ENCODE assay signal across 8 mouse cellular contexts in genomic region chr9:105131253-105132001, GRCm38 (mm10). TPM values are rescaled to one million over a fixed set of nuclear protein-coding genes. Genes with fewer than 3 reads are reported as not detected.
DNase-seq lines count a peak whose midpoint lies in the region; ATAC-seq and TF ChIP-seq lines count a peak whose summit lies in the region.

Nudt16 (minus strand) TSS chr9:105131824.

- TF ChIP-seq POLR2A in cortical plate, adult 2 months (IDR thresholded peaks at IDR 0.05; ENCODE audit: extremely low read depth, insufficient read depth, low read length): peak; percentile 55; the same call in 1 of the 2 replicates

- H3K36me3 ChIP-seq in megakaryocyte, embryonic 14.5 days (replicated peaks; ENCODE audit: low read length): peaks cover 27% of the 10 kb centered on the region

- TF ChIP-seq CTCF in cortical plate, adult 2 months (IDR thresholded peaks at IDR 0.05; ENCODE audit: extremely low read depth, insufficient read depth, low read length): no peak

- H3K4me1 ChIP-seq in cortical plate, adult 2 months (ENCODE audit: control insufficient read depth, insufficient read depth, low read length): peaks cover 2% of the 10 kb centered on the region
- peaks cover 54% of the 10 kb centered on the region for H3K4me1 ChIP-seq in megakaryocyte, embryonic 14.5 days

- H3K4me3 ChIP-seq in cortical plate, adult 2 months (ENCODE audit: insufficient read depth, low read length): peak within 1 kb of the TSS; percentile 77
- H3K4me3 ChIP-seq in megakaryocyte, embryonic 14.5 days (replicated peaks): peak within 1 kb of the TSS; percentile 94

- peak; percentile 97 for ATAC-seq in activated CD4-positive, CD25-positive, alpha-beta regulatory T cell, adult 4 months

- H3K9me3 ChIP-seq in megakaryocyte, embryonic 14.5 days: no peaks in the 10 kb centered on the region

- no peaks in the 10 kb centered on the region for H3K27me3 ChIP-seq in megakaryocyte, embryonic 14.5 days (replicated peaks)

- DNase-seq in gastrocnemius, adult 8-10 months (ENCODE audit: low spot score in 2 of 2): peak; percentile 85 to 89
- DNase-seq in hindlimb bud, embryonic 11.5 days (ENCODE audit: extremely low spot score, low read depth, low spot score): peak; percentile 63
- DNase-seq in left cerebral cortex, adult 8-10 months (ENCODE audit: low spot score in 2 of 2): peak; percentile 84 to 90
- DNase-seq in right cerebral cortex, postnatal 10 days (ENCODE audit: low spot score in 2 of 2): peak; percentile 91 to 94
- DNase-seq in urinary bladder, postnatal 25 days (ENCODE audit: low spot score): peak; percentile 82

- peak within 1 kb of the TSS; percentile 94 for H3K27ac ChIP-seq in cortical plate, adult 2 months (ENCODE audit: insufficient read depth, low read length)

RNA-seq across cellular contexts. Expression of gene Nudt16, which starts in this region (rescaled TPM):
- polyA plus RNA-seq in activated CD4-positive, CD25-positive, alpha-beta regulatory T cell, adult 4 months (2017; shearing (Covaris generic)): 10 to 100 TPM; 34.1 to 38.1 TPM
- 17.7 and 20.2 TPM in 2 replicates for polyA plus RNA-seq in cortical plate, adult 2 months (2012; rRNA removed)
- 1 to 10 TPM; 6.3 to 8.0 (median 7.6) TPM for total RNA-seq in gastrocnemius, adult 8-10 months (2022)
- 10 to 100 TPM; 15.1 to 22.0 (median 20.2) TPM for total RNA-seq in left cerebral cortex, adult 8-10 months (2022)
- 27.1 and 46.8 TPM in 2 replicates for polyA plus RNA-seq in megakaryocyte, embryonic 14.5 days (2012; ENCODE audit: insufficient read depth, low replicate concordance)

Comparison
In these comparisons a context has a peak if more than half of its experiments do, and no peak if none do; other contexts are left out.
1. Peak in every context shown above with its lines: DNase-seq, ATAC-seq, H3K4me3 ChIP-seq and H3K27ac ChIP-seq.